Mouse (Mus musculus) intestine, postnatal 0 days (tissue): Measurements from ENCODE around the gene Dazap1. TPM values are rescaled to one million over a fixed set of nuclear protein-coding genes. Genes with fewer than 3 reads are reported as not detected.
A peak's percentile ranks its signal among the peaks of the same experiment; 100 is the strongest.
"Not testable (repeated sequence)": the region's sequence is repeated elsewhere in the genome, so short reads cannot be mapped to it uniquely, and the experiment has no call there.

Source experiments
- ATAC-seq: fragments of 200-750 bp; cut with Nextera tagmentation; 2 replicates; pipeline ENCODE4 v1.8.0; 2017; ENCODE audit warnings: mild to moderate bottlenecking, moderate TSS enrichment, moderate library complexity
- H3K27ac ChIP-seq: fragments of 300-500 bp; sonication (generic); 2 replicates; pipeline ENCODE4 v1.5.1; 2014; ENCODE audit warnings: mild to moderate bottlenecking, low read depth, low read length, moderate library complexity
- H3K27me3 ChIP-seq: fragments of 300-500 bp; sonication (generic); replicated peaks from 2 replicates; pipeline ENCODE4 v1.6.1; 2014; ENCODE audit warnings: low read length, mixed read lengths; ENCODE audit not compliant: control insufficient read depth, insufficient read depth
- H3K36me3 ChIP-seq: fragments of 300-500 bp; sonication (generic); 2 replicates; pipeline ENCODE4 v1.6.1; 2014; ENCODE audit warnings: mild to moderate bottlenecking, moderate library complexity; ENCODE audit not compliant: control insufficient read depth, insufficient read depth
- H3K4me1 ChIP-seq: fragments of 300-500 bp; sonication (generic); replicated peaks from 2 replicates; pipeline ENCODE4 v1.6.1; 2014; ENCODE audit warnings: antibody characterized with exemption, low read length, mixed read lengths; ENCODE audit not compliant: control insufficient read depth, insufficient read depth
- H3K4me2 ChIP-seq: fragments of 300-500 bp; sonication (generic); replicated peaks from 2 replicates; pipeline ENCODE4 v1.6.1; 2014; ENCODE audit warnings: low read depth, mild to moderate bottlenecking, moderate library complexity
- H3K4me3 ChIP-seq: fragments of 300-500 bp; sonication (generic); 2 replicates; pipeline ENCODE4 v1.5.1; 2014; ENCODE audit warnings: low read depth, low read length
- H3K9ac ChIP-seq: fragments of 300-500 bp; sonication (generic); 2 replicates; pipeline ENCODE4 v1.6.1; 2014; ENCODE audit warnings: mild to moderate bottlenecking, low read depth, low read length
- H3K9me3 ChIP-seq: fragments of 300-500 bp; sonication (generic); 2 replicates; pipeline ENCODE4 v1.6.1; 2016; ENCODE audit warnings: mixed run types; ENCODE audit not compliant: control insufficient read depth
- CTCF ChIP-seq: sonication (generic); IDR thresholded peaks from 2 replicates; pipeline ENCODE4 v1.5.1; 2016; ENCODE audit warnings: low read depth, mild to moderate bottlenecking, control low read depth, antibody characterized with exemption, moderate library complexity
- WGBS: fragments of 180-500 bp; shearing (Covaris S2); extraction: QIAGEN DNeasy Blood & Tissue Kit; methylation state at CpG from one replicate; pipeline ENCODE4 v1.1.7; 2014; 5-methylcytosine and 5-hydroxymethylcytosine counted together
- polyA plus RNA-seq: library from polyadenylated mRNA; unstranded; fragments of >200 nt; fragmentation: Nextera tagmentation; extraction: Ambion mirVana; gene quantifications from 2 replicates; pipeline ENCODE4 v1.2.1, GENCODE M21; 2015

Dazap1 gene
- polyA plus RNA-seq, result 26.6 and 29.0 TPM in 2 replicates

DNA sequence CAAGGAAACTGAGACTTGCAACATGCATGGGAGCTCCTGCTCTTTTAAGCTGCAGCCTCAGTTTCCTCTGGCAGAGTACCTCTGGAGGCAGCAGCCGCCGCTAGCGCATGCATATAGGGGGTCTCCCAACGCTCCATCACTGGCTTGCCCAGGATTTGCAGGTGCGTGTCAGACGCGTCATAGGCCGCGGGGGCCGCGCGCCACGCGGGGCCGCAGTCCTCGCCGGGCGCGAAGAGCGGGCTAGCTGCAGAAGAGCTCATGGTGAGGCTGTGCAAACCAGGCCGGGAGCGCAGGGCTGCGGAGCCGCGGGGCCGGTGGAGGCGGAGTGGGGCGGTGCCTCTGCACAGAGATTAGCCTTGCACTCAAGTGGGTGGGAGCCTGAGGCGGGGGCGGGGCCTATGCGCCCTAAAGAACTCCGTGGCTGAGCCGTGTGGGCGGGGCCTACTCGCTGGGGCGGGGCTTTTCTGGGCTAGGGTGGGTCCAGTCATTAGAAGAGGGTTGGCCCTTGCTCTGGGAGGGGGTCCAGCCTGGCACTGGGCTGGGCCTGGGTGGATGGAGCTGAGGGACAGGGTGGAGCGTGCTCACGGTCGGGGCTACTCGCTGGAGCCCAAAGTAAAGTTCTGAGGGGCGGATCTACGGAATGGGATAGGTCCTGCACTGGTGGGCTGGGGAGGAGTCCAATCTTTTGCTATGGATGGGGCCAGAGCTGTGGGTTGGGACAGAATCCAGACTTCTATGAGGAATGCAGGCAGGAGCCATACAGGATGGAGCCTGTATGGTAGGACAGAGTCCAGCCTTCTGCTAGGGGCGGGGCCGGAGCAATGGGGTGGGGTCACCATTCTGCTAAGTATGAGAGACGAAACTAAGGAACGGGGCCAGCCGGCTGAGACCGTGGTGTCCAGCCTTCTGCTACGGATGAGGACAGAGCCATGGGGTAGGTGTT, at the start of gene Dazap1, which contains the start of gene Gamt:
Gene Dazap1 (plus strand): TSS at position 845 of the 943 bp plus-strand sequence.
Gene Gamt (minus strand): TSS at position 371 of the 943 bp plus-strand sequence.
- H3K4me1 ChIP-seq, result peaks cover 7% of the 10 kb centered on the region; the same call in 1 of the 2 replicates
- peak within 1 kb of the TSS; percentile 93 for H3K27ac ChIP-seq
- 0 out of 2 replicates have a peak, but pooled peaks have one; percentile 1 for TF ChIP-seq CTCF
- no peaks in the 10 kb centered on the region for H3K27me3 ChIP-seq
- peak within 1 kb of the TSS; percentile 45 for H3K4me3 ChIP-seq
- peak; percentile 88 for ATAC-seq
- no peaks in the 10 kb centered on the region for H3K9me3 ChIP-seq
- H3K4me2 ChIP-seq, result peak within 1 kb of the TSS; percentile 95
- H3K9ac ChIP-seq, result peak within 1 kb of the TSS; percentile 54
- WGBS, result under 1% methylated on average over 49 of the region's 49 CpGs
- peaks cover 32% of the 10 kb centered on the region for H3K36me3 ChIP-seq

DNA sequence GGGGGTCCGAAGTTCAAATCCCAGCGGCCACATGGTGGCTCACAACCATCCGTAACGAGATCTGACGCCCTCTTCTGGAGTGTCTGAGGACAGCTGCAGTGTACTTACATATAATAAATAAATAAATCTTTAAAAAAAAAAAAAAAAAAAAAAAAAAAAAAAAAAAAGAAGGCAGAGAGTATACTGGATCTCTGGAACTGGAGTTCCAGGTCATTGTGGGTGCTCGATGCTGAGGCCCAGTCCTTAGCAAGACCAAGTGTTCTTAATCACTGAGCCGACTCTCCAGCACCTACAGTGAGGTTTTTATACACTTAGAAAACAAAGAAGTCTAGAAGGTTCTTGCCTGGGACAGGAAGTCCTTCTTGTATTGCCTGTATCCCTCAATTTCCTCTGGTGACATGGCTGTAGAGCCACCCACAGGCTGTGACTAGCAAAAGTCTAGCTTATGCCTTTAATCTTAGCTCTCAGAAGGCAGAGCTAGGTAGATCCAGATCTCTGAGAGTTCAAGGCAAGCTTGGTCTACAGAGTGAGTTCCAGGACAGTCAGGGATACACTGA, 49.7 kb upstream of the Dazap1 start:
- 78% methylated on average over 7 of the region's 7 CpGs for WGBS
- not testable (repeated sequence) for H3K9me3 ChIP-seq, H3K9ac ChIP-seq, H3K27ac ChIP-seq, ATAC-seq, H3K36me3 ChIP-seq, H3K4me3 ChIP-seq, H3K4me1 ChIP-seq, H3K27me3 ChIP-seq, H3K4me2 ChIP-seq

DNA sequence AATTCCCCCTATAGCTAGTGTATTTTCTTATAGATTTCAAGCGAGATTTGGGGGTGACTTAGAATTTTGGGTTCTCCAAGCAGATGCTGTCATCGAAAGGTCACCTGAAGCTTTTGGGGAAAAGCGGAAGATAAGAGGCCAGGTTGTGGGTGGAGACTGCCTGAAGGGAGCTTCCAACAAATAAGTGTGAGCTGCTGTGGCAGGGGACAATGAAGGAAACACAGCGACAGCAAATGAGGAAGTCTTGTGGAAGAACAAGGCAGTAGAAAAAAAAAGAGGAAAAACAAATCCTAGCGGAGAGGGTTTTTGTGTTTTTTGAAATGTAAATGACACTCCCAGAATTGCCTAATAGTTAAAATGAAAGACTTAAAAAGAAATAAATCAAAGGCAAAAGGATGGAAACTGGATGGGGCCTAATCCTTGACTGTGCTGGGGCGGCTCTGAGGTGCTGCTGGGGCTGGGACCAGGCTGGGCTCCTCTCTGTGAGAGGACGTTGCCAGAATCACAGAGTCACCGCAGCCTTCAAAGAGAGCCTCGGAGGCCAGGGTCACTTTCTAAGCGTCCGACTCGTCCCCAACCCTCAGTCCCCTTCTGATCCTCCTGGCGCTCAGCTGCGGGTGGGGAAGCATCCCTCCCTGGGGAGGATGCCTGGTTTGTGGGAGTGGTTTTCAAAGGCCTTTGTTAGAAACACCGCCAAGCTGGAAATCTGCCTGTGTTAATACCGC, 46.1 kb upstream of the Dazap1 start:
- ATAC-seq, result no peak
- no peaks in the 10 kb centered on the region for H3K4me1 ChIP-seq
- no peak overlapping the region for H3K4me2 ChIP-seq
- no peak overlapping the region for H3K4me3 ChIP-seq
- no peaks in the 10 kb centered on the region for H3K27me3 ChIP-seq
- no peak overlapping the region for H3K9ac ChIP-seq
- no peaks in the 10 kb centered on the region for H3K36me3 ChIP-seq
- H3K9me3 ChIP-seq, result no peaks in the 10 kb centered on the region
- TF ChIP-seq CTCF, result no peak
- H3K27ac ChIP-seq, result no peak overlapping the region
- 44% methylated on average over 16 of the region's 16 CpGs for whole genome bisulfite sequencing

DNA sequence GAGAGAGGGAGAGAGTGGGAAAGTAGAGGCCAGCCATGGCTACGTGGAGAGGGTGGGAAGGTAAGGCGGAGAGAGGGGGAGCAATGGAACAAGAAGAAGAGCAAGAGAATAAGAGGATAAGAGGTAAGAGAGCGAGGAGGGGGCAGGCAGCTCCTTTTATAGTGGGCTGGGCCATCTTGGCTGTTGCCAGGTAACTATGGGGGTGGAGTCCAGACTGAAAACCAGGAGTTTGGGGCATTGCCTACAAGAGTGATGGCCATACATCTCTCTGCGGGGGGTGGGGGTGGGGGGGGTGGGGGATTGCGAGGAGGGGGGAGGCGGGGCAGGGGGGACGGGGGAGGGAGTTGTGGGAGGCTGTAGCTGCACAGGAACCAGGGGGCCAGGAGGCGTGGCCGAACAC, 40.6 kb upstream of the Dazap1 start:
- TF ChIP-seq CTCF, result no peak
- Histone ChIP-seq H3K4me1 (no peaks in the 10 kb centered on the region), H3K36me3 (no peaks in the 10 kb centered on the region), H3K9ac (no peak overlapping the region), H3K4me3 (no peak overlapping the region), H3K27ac (no peak overlapping the region), H3K4me2 (no peak overlapping the region), H3K27me3 (no peaks in the 10 kb centered on the region), H3K9me3 (no peaks in the 10 kb centered on the region)
- ATAC-seq, result no peak
- 42% methylated on average over 7 of the region's 9 CpGs for WGBS

DNA sequence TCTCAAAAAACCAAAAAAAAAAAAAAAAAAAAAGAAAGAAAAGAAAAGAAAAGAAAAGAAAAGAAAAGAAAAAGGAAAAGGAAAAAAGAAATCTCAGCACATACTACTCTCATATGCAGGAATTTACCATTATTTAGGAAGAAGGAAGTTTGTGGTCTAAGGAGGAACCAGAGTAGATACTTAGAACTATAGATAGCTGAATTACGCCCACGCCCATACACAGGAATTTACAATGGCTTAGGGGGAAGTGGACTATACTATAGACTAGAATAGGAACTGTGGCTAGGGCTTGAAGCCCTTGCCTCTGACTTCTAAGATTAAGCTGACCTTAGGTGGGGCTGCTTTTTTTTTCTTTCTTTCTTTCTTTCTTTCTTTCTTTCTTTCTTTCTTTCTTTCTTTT, 38.1 kb upstream of the Dazap1 start:
- not testable (repeated sequence) for H3K27ac ChIP-seq, H3K27me3 ChIP-seq, H3K4me3 ChIP-seq, H3K4me1 ChIP-seq, H3K9me3 ChIP-seq, H3K9ac ChIP-seq, H3K36me3 ChIP-seq, ATAC-seq, H3K4me2 ChIP-seq
- 67% methylated on average over 2 of the region's 2 CpGs for WGBS

DNA sequence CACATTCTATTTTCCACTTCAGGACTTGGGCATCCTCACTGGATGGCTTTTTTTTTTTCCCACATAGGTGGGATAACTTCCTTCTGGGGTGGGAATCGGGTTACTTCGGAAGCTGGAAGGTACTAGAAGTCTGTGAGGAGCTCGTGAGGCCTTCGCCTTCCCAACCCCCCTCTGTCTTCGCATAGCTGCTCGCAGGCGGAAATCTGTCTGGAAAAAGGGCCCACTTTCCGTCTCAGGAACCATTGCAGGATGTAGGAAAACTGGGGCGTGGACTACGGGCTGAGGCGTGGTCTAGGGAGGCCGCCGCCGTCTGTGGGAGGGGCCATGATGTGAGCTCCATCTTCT, 35.2 kb upstream of the Dazap1 start:
- under 1% methylated on average over 14 of the region's 14 CpGs for WGBS
- peaks cover 20% of the 10 kb centered on the region for H3K36me3 ChIP-seq
- H3K4me2 ChIP-seq, result peak overlapping the region; percentile 94
- H3K27me3 ChIP-seq, result no peaks in the 10 kb centered on the region
- H3K4me3 ChIP-seq, result peak overlapping the region; percentile 16; the same call in 1 of the 2 replicates
- H3K27ac ChIP-seq, result peak overlapping the region; percentile 85
- no peak for TF ChIP-seq CTCF
- no peaks in the 10 kb centered on the region for H3K9me3 ChIP-seq
- no peak overlapping the region for H3K9ac ChIP-seq
- no peaks in the 10 kb centered on the region; the same call in 1 of the 2 replicates for H3K4me1 ChIP-seq
- no peak for ATAC-seq
